Mouse (Mus musculus): ENCODE data around the gene Ppm1l. TPM values are rescaled to one million over a fixed set of nuclear protein-coding genes. Genes with fewer than 3 reads are reported as not detected.
"Not testable (repeated sequence)": the region's sequence is repeated elsewhere in the genome, so short reads cannot be mapped to it uniquely, and the experiment has no call there.

Ppm1l gene
- polyA plus RNA-seq, 1 experiment from 2014 or later = 8.3 TPM

- H3K27ac ChIP-seq = no peak overlapping the region
- H3K27me3 ChIP-seq = no peaks in the 10 kb centered on the region
- H3K9ac ChIP-seq = no peak overlapping the region
- no peak overlapping the region for H3K4me3 ChIP-seq
- no peaks in the 10 kb centered on the region for H3K36me3 ChIP-seq
- peaks cover 4% of the 10 kb centered on the region; the same call in 1 of the 2 replicates for H3K4me1 ChIP-seq
- H3K9me3 ChIP-seq = no peaks in the 10 kb centered on the region
- ATAC-seq (ENCODE audit: insufficient number of reproducible peaks, insufficient read depth, low FRiP score, low TSS enrichment, low read depth) = no peak
- 58% methylated on average over 3 of the region's 3 CpGs for WGBS
- H3K4me2 ChIP-seq = no peak overlapping the region
Measured at GRCm38 (mm10) chr3:69422741-69423140, 106.1 kb downstream of the Ppm1l start.

DNA sequence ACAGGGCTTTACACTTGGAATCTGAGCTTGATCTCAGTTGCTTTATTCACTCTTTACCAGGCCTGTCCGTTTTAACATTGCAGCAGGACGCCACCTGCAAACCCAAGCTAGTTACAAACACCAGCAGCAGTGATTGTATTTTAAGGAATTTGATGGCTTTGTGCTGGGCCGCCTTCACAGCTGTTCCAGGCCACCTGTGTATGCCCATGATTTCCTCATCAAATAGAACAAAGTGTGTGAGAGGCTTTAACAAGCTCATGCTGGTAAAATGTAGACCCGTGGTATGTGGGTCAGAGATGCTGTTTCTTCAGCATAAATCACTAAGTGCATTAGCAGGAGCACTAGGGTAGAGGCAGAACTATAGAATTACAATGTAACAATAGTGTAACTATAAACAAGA lies 106.7 kb downstream of the Ppm1l start:
- Histone ChIP-seq H3K36me3 (no peaks in the 10 kb centered on the region), H3K27ac (no peak overlapping the region), H3K4me3 (no peak overlapping the region), H3K4me2 (no peak overlapping the region), H3K27me3 (no peaks in the 10 kb centered on the region), H3K4me1 (peaks cover 4% of the 10 kb centered on the region; the same call in 1 of the 2 replicates), H3K9ac (no peak overlapping the region), H3K9me3 (no peaks in the 10 kb centered on the region)
- 70% methylated on average over 4 of the region's 4 CpGs for WGBS
- ATAC-seq (ENCODE audit: insufficient number of reproducible peaks, insufficient read depth, low FRiP score, low TSS enrichment, low read depth) = no peak

DNA sequence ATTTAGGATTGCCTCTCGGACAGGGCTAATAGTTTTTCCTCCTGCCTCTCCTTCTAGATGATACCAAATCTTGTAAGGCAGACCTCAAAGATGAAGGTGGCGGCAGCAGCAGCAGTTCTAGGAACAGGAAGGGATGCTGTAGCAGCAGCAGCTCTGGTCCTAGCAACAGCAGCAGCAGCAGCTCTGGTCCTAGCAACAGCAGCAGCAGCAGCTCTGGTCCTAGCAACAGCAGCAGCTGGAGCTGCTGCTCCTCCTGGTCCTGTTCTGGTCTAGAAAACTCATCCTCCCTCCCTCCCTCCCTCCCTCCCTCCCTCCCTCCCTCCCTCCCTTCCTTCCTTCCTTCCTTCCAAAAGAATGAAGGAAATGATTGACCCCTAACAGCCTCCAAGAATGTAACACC lies 108.1 kb downstream of the Ppm1l start:
- not testable (repeated sequence) for H3K4me1 ChIP-seq; H3K9me3 ChIP-seq; ATAC-seq (ENCODE audit: insufficient number of reproducible peaks, insufficient read depth, low FRiP score, low TSS enrichment, low read depth); H3K27me3 ChIP-seq; H3K36me3 ChIP-seq; H3K4me3 ChIP-seq; H3K27ac ChIP-seq; H3K4me2 ChIP-seq; H3K9ac ChIP-seq
- 87% methylated on average over 2 of the region's 2 CpGs for WGBS

DNA sequence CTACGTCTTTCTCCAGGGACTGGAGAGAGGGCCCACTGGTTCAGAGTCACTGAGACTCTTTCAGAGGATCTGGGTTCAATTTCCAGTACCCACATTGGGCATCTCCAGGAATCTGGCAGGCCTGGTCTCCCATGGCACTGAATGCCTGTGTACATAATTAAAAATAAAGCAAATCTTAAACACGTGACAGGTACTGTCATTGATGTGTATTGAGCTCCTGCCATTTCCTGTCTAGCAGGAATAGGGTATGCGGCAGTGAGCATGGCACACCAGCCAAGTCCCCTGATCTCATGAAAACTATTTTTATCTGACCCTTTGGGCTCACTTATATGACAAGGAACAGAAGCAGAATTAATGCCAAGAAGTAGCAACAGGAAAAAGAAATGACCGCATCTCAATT lies 110.6 kb downstream of the Ppm1l start:
- Histone ChIP-seq H3K27ac (no peak overlapping the region), H3K4me2 (no peak overlapping the region)

GRCm38 (mm10) chr3:69428221-69428620 lies 111.6 kb downstream of the Ppm1l start:
- ATAC-seq (ENCODE audit: insufficient number of reproducible peaks, insufficient read depth, low FRiP score, low TSS enrichment, low read depth) = no peak
- 73% methylated on average over 3 of the region's 3 CpGs for WGBS
- Histone ChIP-seq H3K4me2 (no peak overlapping the region), H3K27me3 (no peaks in the 10 kb centered on the region), H3K9ac (no peak overlapping the region), H3K36me3 (no peaks in the 10 kb centered on the region), H3K4me1 (no peaks in the 10 kb centered on the region; the same call in 1 of the 2 replicates), H3K27ac (no peak overlapping the region), H3K9me3 (no peaks in the 10 kb centered on the region), H3K4me3 (no peak overlapping the region)

More for the DNA sequence above, 110.6 kb downstream of the Ppm1l start:
- WGBS = 86% methylated on average over 4 of the region's 4 CpGs
- Histone ChIP-seq H3K4me3 (no peak overlapping the region), H3K9ac (no peak overlapping the region), H3K27me3 (no peaks in the 10 kb centered on the region), H3K9me3 (no peaks in the 10 kb centered on the region), H3K4me1 (peaks cover 4% of the 10 kb centered on the region; the same call in 1 of the 2 replicates), H3K36me3 (no peaks in the 10 kb centered on the region)
- ATAC-seq (ENCODE audit: insufficient number of reproducible peaks, insufficient read depth, low FRiP score, low TSS enrichment, low read depth) = no peak

DNA sequence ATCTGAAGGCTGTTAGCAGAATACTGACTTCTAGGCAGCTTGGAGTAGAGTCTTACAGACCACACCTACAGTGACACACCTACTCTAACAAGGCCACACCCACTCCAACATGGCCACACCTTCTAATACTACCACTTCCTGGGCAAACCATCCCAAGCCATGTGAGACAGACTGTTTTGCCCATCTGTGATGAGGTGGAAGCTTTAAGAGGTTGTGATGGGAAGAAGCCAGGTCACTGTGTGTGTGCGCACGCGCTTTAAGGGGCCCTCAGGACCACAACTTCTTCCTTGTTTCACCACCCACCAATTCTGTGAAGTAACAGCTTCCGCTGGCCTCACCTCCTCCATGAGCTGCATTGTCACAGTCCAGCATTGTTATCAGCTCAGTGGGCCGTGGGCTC lies 112.7 kb downstream of the Ppm1l start:
- Histone ChIP-seq H3K9me3 (no peaks in the 10 kb centered on the region), H3K4me3 (no peak overlapping the region)
- 96% methylated on average over 5 of the region's 5 CpGs for WGBS

DNA sequence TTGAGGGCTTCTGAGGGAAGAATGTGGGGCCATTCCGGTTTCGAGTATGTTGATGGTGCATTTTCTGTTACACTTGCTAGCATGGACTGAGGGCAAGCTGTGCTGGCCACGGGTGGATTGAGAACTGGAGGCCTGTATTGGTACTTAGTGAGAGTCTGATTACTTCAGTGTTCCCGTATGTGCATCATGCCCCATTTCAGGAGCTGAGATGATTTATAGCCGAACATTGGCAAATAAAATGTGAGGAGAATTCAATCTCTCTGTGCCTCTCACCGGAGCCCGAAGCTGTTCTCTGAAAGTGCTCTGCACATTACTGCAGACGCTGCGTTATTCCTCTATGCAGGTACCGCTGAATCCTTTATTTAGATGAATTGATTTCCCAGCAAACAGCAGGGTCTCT lies 116.9 kb downstream of the Ppm1l start:
- WGBS = 91% methylated on average over 10 of the region's 10 CpGs
- H3K9me3 ChIP-seq = no peaks in the 10 kb centered on the region
- no peak for ATAC-seq (ENCODE audit: insufficient number of reproducible peaks, insufficient read depth, low FRiP score, low TSS enrichment, low read depth)
- peaks cover 6% of the 10 kb centered on the region for H3K4me1 ChIP-seq
- H3K27ac ChIP-seq = no peak overlapping the region
- H3K27me3 ChIP-seq = no peaks in the 10 kb centered on the region
- no peak overlapping the region for H3K9ac ChIP-seq
- no peak overlapping the region for H3K4me3 ChIP-seq
- no peak overlapping the region for H3K4me2 ChIP-seq
- H3K36me3 ChIP-seq = no peaks in the 10 kb centered on the region

More for the DNA sequence above, 112.7 kb downstream of the Ppm1l start:
- Histone ChIP-seq H3K27ac (no peak overlapping the region), H3K4me1 (peaks cover under 1% of the 10 kb centered on the region), H3K9ac (no peak overlapping the region), H3K27me3 (no peaks in the 10 kb centered on the region), H3K36me3 (no peaks in the 10 kb centered on the region), H3K4me2 (no peak overlapping the region)
- no peak for ATAC-seq (ENCODE audit: insufficient number of reproducible peaks, insufficient read depth, low FRiP score, low TSS enrichment, low read depth)

DNA sequence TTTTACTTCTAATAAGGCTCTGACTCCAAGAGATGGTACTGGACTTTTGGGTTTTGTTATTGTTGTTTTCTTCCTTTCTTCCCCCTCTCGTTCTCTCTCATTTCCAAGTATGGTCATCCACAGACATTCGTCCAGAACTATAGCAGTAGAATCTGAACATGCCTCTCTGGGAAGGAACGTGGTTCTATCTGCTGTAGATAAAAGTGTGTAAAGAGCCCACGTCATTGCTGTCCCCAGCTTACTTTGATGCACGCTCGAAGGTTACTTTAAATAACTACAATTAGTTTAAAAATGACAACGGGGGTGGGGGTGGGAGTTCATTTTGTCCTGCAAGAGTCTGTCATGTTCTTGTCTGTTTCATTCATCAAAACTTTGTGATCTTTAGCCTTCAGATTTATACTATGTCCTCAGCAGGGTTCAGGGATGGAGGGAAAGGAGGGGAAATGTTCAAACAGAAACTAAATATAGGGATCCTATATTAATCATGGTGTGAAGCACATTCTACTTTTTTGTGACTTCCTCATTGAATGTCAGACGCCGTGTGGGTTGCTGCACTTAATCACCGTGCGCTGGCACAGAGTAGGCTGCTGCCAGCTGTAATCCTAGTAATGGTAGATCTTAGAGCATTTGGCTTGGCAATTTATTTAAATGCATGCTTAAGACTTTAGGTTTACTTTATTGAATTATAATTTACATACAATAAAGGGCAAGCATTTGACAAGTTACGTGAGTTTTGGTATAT lies 122.3 kb downstream of the Ppm1l start:
- H3K9ac ChIP-seq = no peak overlapping the region
- H3K36me3 ChIP-seq = no peaks in the 10 kb centered on the region
- WGBS = 80% methylated on average over 12 of the region's 12 CpGs
- no peaks in the 10 kb centered on the region for H3K27me3 ChIP-seq
- H3K4me3 ChIP-seq = no peak overlapping the region
- H3K4me1 ChIP-seq = peaks cover 6% of the 10 kb centered on the region
- H3K27ac ChIP-seq = no peak overlapping the region
- no peak overlapping the region for H3K4me2 ChIP-seq
- ATAC-seq (ENCODE audit: insufficient number of reproducible peaks, insufficient read depth, low FRiP score, low TSS enrichment, low read depth) = no peak
- H3K9me3 ChIP-seq = no peaks in the 10 kb centered on the region

GRCm38 (mm10) chr3:69440761-69441160 lies 124.1 kb downstream of the Ppm1l start:
- 60% methylated on average over 5 of the region's 5 CpGs for WGBS
- Histone ChIP-seq H3K9ac (no peak overlapping the region), H3K4me3 (no peak overlapping the region), H3K27me3 (no peaks in the 10 kb centered on the region), H3K27ac (no peak overlapping the region), H3K9me3 (no peaks in the 10 kb centered on the region), H3K4me1 (no peaks in the 10 kb centered on the region), H3K36me3 (no peaks in the 10 kb centered on the region), H3K4me2 (no peak overlapping the region)
- no peak for ATAC-seq (ENCODE audit: insufficient number of reproducible peaks, insufficient read depth, low FRiP score, low TSS enrichment, low read depth)

DNA sequence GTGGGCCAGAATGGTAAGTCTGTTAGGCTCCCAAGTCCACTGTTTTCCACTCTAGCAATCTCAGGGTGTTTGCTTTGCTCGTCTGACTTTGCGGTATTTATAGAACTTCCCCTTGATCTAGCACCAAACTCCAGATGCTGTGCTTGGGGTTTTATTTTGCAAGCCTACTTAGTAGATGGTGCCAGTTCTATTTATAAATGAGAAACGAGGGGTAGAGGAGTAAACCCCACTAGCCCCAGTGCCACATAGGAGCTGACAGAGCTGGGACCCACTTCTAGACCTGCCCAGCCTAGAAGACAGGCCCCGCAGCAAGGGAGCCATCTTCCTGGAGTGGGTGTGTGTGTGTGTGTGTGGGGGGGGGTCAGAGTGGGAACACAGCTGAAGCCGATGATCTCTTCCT lies 130.3 kb downstream of the Ppm1l start:
- H3K27ac ChIP-seq = no peak overlapping the region
- no peaks in the 10 kb centered on the region for H3K27me3 ChIP-seq
- H3K4me3 ChIP-seq = no peak overlapping the region
- no peak overlapping the region for H3K9ac ChIP-seq
- H3K4me2 ChIP-seq = no peak overlapping the region
- H3K36me3 ChIP-seq = no peaks in the 10 kb centered on the region
- 70% methylated on average over 5 of the region's 5 CpGs for WGBS
- H3K9me3 ChIP-seq = no peaks in the 10 kb centered on the region
- peaks cover 7% of the 10 kb centered on the region; the same call in 1 of the 2 replicates for H3K4me1 ChIP-seq
- ATAC-seq (ENCODE audit: insufficient number of reproducible peaks, insufficient read depth, low FRiP score, low TSS enrichment, low read depth) = no peak

DNA sequence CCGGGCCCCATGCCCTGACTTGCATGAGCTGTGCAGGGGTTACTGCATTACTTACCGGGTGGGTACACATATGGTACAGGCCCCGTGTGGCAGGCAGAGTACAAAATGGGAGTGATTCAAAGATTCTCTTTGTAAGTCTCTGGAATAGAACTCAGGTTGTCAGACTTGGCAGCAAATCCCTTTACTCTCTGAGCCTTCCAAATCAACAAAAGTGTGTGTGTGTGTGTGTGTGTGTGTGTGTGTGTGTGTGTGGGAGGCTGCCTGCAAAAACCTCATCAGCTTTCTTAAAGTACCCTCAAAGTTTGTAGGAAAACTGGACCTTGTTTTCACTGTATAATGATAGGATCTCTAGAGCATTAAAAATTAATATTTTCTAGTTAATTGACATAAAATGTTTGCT lies 132.4 kb downstream of the Ppm1l start:
- no peaks in the 10 kb centered on the region for H3K36me3 ChIP-seq
- ATAC-seq (ENCODE audit: insufficient number of reproducible peaks, insufficient read depth, low FRiP score, low TSS enrichment, low read depth) = no peak
- WGBS = 73% methylated on average over 3 of the region's 3 CpGs

GRCm38 (mm10) chr3:69454330-69454729 lies 137.7 kb downstream of the Ppm1l start:
- 65% methylated on average over 3 of the region's 3 CpGs for WGBS
- Histone ChIP-seq H3K9me3 (no peaks in the 10 kb centered on the region), H3K27me3 (no peaks in the 10 kb centered on the region), H3K27ac (no peak overlapping the region), H3K9ac (no peak overlapping the region), H3K4me2 (no peak overlapping the region), H3K4me3 (no peak overlapping the region), H3K36me3 (no peaks in the 10 kb centered on the region), H3K4me1 (no peaks in the 10 kb centered on the region)
- ATAC-seq (ENCODE audit: insufficient number of reproducible peaks, insufficient read depth, low FRiP score, low TSS enrichment, low read depth) = no peak

More for the DNA sequence above, 132.4 kb downstream of the Ppm1l start:
- no peak overlapping the region for H3K4me3 ChIP-seq
- no peak overlapping the region for H3K27ac ChIP-seq
- H3K9me3 ChIP-seq = no peaks in the 10 kb centered on the region
- no peak overlapping the region for H3K4me2 ChIP-seq
- no peaks in the 10 kb centered on the region for H3K27me3 ChIP-seq
- peaks cover 7% of the 10 kb centered on the region; the same call in 1 of the 2 replicates for H3K4me1 ChIP-seq
- H3K9ac ChIP-seq = no peak overlapping the region

All from embryonic facial prominence, embryonic 13.5 days (tissue).